Mouse (Mus musculus): ENCODE results near the gene Hmg20a.

DNA sequence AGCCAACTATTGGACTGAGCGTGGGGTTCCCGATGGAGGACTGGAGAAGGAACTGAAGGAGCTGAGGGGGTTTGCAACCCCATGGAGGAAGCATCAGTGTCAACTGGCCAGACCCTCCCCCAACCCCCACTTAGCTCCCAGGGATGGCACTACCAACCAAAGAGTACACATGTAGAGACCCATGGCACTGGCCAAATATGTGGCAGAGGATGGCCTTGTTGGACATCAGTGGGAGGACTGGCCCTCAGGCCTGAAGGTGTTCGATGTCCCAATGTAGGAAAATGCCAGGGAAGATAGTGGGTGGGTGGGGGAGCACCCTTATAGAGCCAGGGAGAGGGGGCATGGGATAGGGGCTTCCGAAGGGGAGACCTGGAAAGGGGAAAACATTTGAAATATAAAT lies 47.8 kb downstream of the Hmg20a start:
- TF ChIP-seq TAL1 (IDR thresholded peaks at IDR 0.05; ENCODE audit: low read length) (no peak), GATA1 (IDR thresholded peaks at IDR 0.05; ENCODE audit: low read length) (no peak)
